12 mouse cellular contexts compared by ENCODE assay signal in the genomic region with DNA sequence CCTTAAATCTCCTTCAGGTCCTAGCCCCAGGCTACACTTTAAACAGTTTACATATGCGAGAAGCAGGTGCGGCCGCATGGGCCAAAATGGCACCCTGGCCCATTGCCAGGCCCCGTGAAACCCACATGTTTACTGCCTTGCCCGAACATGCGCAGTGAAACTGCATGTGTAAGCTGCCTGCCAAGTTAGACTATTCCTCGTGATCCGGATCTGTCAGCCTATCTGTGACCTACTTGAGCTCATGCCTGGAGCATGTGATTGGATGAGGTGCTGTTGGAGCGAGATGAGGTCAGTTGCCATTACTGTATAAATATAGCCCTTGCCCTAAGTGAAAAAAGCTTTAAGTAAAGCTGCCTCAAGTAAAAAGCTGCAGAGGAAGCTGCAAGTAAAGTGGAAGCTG. TPM values are rescaled to one million over a fixed set of nuclear protein-coding genes. Genes with fewer than 3 reads are reported as not detected.
DNase-seq lines count a peak whose midpoint lies in the region; ATAC-seq and TF ChIP-seq lines count a peak whose summit lies in the region.
"Not testable (repeated sequence)": the region's sequence is repeated elsewhere in the genome, so short reads cannot be mapped to it uniquely, and the experiment has no call there.
"Had no signal": no experiment of that assay in that cellular context is flagged by ENCODE, and none has a peak within 500 bp of the region (broad histone marks: within the 10 kb centered on the region; RNA-seq: fewer than 3 reads in every experiment).

No protein-coding gene starts in this region.

- DNase-seq in brain, embryonic 14.5 days (ENCODE audit: low read depth): peak; percentile 34
- DNase-seq in cerebellum, postnatal 10 days: peak; percentile 61 to 63
- DNase-seq in gastrocnemius, adult 18-20 months (ENCODE audit: low spot score): peak; percentile 70
- peak; percentile 43 to 51 for DNase-seq in heart, adult 9 months (ENCODE audit: low spot score in 2 of 2)
- peak; percentile 54 for DNase-seq in heart, postnatal 4 days
- DNase-seq in left cerebral cortex, adult 9 months (ENCODE audit: low spot score in 2 of 2): peak; percentile 21 to 25
- DNase-seq in urinary bladder, postnatal 14 days (ENCODE audit: low spot score): peak; percentile 25

- not testable (repeated sequence) for H3K27me3 ChIP-seq in neural tube, embryonic 14.5 days (ENCODE audit: control insufficient read depth, insufficient read depth, low read length)

- not testable (repeated sequence) for H3K36me3 ChIP-seq in neural tube, embryonic 14.5 days (ENCODE audit: control insufficient read depth, insufficient read depth, low read length)

- not testable (repeated sequence) for TF ChIP-seq CTCF in brain, embryonic 14.5 days (IDR thresholded peaks at IDR 0.05; ENCODE audit: borderline replicate concordance, extremely low read depth, insufficient read depth, insufficient read length)

- not testable (repeated sequence) for H3K9ac ChIP-seq in neural tube, embryonic 14.5 days (replicated peaks; ENCODE audit: low read depth, low read length)

- not testable (repeated sequence) for H3K4me1 ChIP-seq in neural tube, embryonic 14.5 days (ENCODE audit: control insufficient read depth, insufficient read depth, low read length)

- H3K9me3 ChIP-seq in neural tube, embryonic 14.5 days (ENCODE audit: control insufficient read depth, low read length): not testable (repeated sequence)

- peak; percentile 70 for ATAC-seq in neural tube, embryonic 14.5 days (ENCODE audit: low read depth)

- WGBS in neural tube, embryonic 14.5 days: 68% methylated on average over 9 of the region's 9 CpGs

- not testable (repeated sequence) for H3K4me3 ChIP-seq in neural tube, embryonic 14.5 days (ENCODE audit: low read depth, low read length)

- not testable (repeated sequence) for H3K4me2 ChIP-seq in neural tube, embryonic 14.5 days (ENCODE audit: low read depth, low read length)

- H3K27ac ChIP-seq in neural tube, embryonic 14.5 days (ENCODE audit: low read depth, low read length): not testable (repeated sequence)

- not testable (repeated sequence) for TF ChIP-seq POLR2A in brain, embryonic 14.5 days (IDR thresholded peaks at IDR 0.05; ENCODE audit: borderline replicate concordance, extremely low read depth, insufficient read depth, insufficient read length, poor library complexity, severe bottlenecking)

RNA-seq across cellular contexts. Expression of a gene that starts 11.6 kb away (rescaled TPM):
- polyA plus RNA-seq in brain, embryonic 14.5 days (2012; rRNA removed): 0.57 and 0.79 TPM in 2 replicates
- total RNA-seq in gastrocnemius, adult 18-20 months (2021): 1 to 10 TPM in 1 of 2 experiments, under 1 TPM in 1; 0.46 to 1.2 TPM
- total RNA-seq in heart, postnatal 4 days (2021): not detected
- 0.50 and 0.80 TPM in 2 replicates for polyA plus RNA-seq in neural tube, embryonic 14.5 days (2014; fragmentation: Nextera tagmentation; extraction: Ambion mirVana)
- total RNA-seq: CH12.LX; gastrocnemius, postnatal 14 days had no signal
- polyA plus RNA-seq: liver, embryonic 11.5 days; thymus, postnatal 0 days had no signal

RNA-seq across cellular contexts. Expression of a gene that starts 29.8 kb away (rescaled TPM):
- polyA plus RNA-seq in brain, embryonic 14.5 days (2012; rRNA removed): 7.6 and 7.7 TPM in 2 replicates
- 1 to 10 TPM; 2.1 to 3.2 TPM for total RNA-seq in gastrocnemius, adult 18-20 months (2021)
- 1 to 10 TPM; 1.9 to 2.4 TPM for total RNA-seq in heart, postnatal 4 days (2021)
- 9.8 and 11.6 TPM in 2 replicates for polyA plus RNA-seq in neural tube, embryonic 14.5 days (2014; fragmentation: Nextera tagmentation; extraction: Ambion mirVana)

RNA-seq across cellular contexts. Expression of a gene that starts 49.2 kb away (rescaled TPM):
- polyA plus RNA-seq in brain, embryonic 14.5 days (2012; rRNA removed): 16.7 and 23.6 TPM in 2 replicates
- under 1 TPM; 0.21 to 0.23 TPM for total RNA-seq in gastrocnemius, adult 18-20 months (2021)
- 10 to 100 TPM; 32.1 to 34.8 TPM for total RNA-seq in heart, postnatal 4 days (2021)
- polyA plus RNA-seq in neural tube, embryonic 14.5 days (2014; fragmentation: Nextera tagmentation; extraction: Ambion mirVana): 8.0 and 12.6 TPM in 2 replicates

RNA-seq across cellular contexts. Expression of a gene that starts 56.1 kb away (rescaled TPM):
- 21.3 and 29.2 TPM in 2 replicates for polyA plus RNA-seq in brain, embryonic 14.5 days (2012; rRNA removed)
- total RNA-seq in gastrocnemius, adult 18-20 months (2021): 10 to 100 TPM; 25.5 to 26.3 TPM
- total RNA-seq in heart, postnatal 4 days (2021): 10 to 100 TPM; 31.4 to 34.2 TPM
- 47.8 and 53.9 TPM in 2 replicates for polyA plus RNA-seq in neural tube, embryonic 14.5 days (2014; fragmentation: Nextera tagmentation; extraction: Ambion mirVana)

Comparison
In these comparisons a context has a peak if more than half of its experiments do, and no peak if none do; other contexts are left out.
1. RNA of a gene that starts 49.2 kb away (total RNA-seq): 32.1 to 34.8 TPM in heart, postnatal 4 days; 0.21 to 0.23 TPM in gastrocnemius, adult 18-20 months; every median in the first group is over 10 times any median in the second.
2. Peak in every context shown above with its lines, with median percentiles within 50 percentile points of each other: DNase-seq.